Mouse (Mus musculus) testis, adult 2 months (tissue): ENCODE data around the gene Usp32. TPM values are rescaled to one million over a fixed set of nuclear protein-coding genes. Genes with fewer than 3 reads are reported as not detected.

Source experiments
- H3K27ac ChIP-seq: fragments of 200-500 bp; 2 replicates; pipeline ENCODE4 v1.5.1; 2012; ENCODE audit warnings: low read depth, low read length; ENCODE audit not compliant: control insufficient read depth, insufficient read depth
- H3K27me3 ChIP-seq: fragments of 200-500 bp; 2 replicates; pipeline ENCODE4 v1.6.1; 2012; ENCODE audit warnings: mild to moderate bottlenecking, low read length, moderate library complexity; ENCODE audit not compliant: control insufficient read depth, insufficient read depth
- H3K36me3 ChIP-seq: fragments of 200-500 bp; 2 replicates; pipeline ENCODE4 v1.6.1; 2012; ENCODE audit warnings: mild to moderate bottlenecking, low read length; ENCODE audit not compliant: control insufficient read depth, insufficient read depth
- H3K4me1 ChIP-seq: fragments of 200-500 bp; 2 replicates; pipeline ENCODE4 v1.6.1; 2012; ENCODE audit warnings: low read length; ENCODE audit not compliant: control insufficient read depth, insufficient read depth
- H3K4me3 ChIP-seq: fragments of 200-500 bp; 2 replicates; pipeline ENCODE4 v1.5.1; 2012; ENCODE audit warnings: low read depth, mild to moderate bottlenecking, low read length, moderate library complexity, mixed read lengths; ENCODE audit not compliant: control insufficient read depth
- CTCF ChIP-seq: fragments of 200-500 bp; IDR thresholded peaks from 2 replicates; pipeline ENCODE4 v1.5.1; 2012; ENCODE audit warnings: low read depth, mild to moderate bottlenecking, inconsistent platforms, low read length, moderate library complexity; ENCODE audit not compliant: control insufficient read depth, insufficient read depth, insufficient replicate concordance
- POLR2A ChIP-seq: fragments of 200-500 bp; IDR thresholded peaks from 2 replicates; pipeline ENCODE4 v1.6.1; 2012; ENCODE audit warnings: low read depth, mild to moderate bottlenecking, inconsistent platforms, low read length, moderate library complexity; ENCODE audit not compliant: control insufficient read depth
- polyA plus RNA-seq: library from polyadenylated mRNA; depleted of rRNA; stranded (reverse); fragments of >200 nt; gene quantifications from 2 replicates; pipeline ENCODE4 v1.2.3, GENCODE M21; 2012

Gene Usp32
- polyA plus RNA-seq, 1 experiment, result 33.8 TPM

DNA sequence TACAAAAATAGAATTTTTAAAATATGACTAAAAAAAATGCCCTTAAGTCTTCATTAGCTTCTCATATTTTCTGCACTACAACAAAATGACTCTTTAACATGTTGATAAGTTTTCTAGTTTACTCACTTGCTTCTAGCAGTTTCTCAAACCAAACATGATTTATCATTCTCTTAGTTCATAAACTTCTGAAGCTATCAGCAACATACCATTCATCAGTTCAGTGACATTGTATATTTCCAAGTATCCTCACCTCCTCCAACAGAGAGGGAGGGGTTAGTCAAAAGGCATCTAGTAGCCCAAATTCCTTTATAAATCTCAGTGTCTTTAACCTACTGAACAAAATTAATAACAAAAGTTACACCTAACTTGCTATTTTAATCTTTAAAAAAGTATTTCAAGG, 22.8 kb downstream of the Usp32 start:
- H3K27ac ChIP-seq, result no peak overlapping the region
- H3K4me3 ChIP-seq, result no peak overlapping the region
- no peaks in the 10 kb centered on the region for H3K4me1 ChIP-seq
- no peaks in the 10 kb centered on the region for H3K27me3 ChIP-seq
- H3K36me3 ChIP-seq, result no peaks in the 10 kb centered on the region
- TF ChIP-seq CTCF (no peak), POLR2A (no peak)

DNA sequence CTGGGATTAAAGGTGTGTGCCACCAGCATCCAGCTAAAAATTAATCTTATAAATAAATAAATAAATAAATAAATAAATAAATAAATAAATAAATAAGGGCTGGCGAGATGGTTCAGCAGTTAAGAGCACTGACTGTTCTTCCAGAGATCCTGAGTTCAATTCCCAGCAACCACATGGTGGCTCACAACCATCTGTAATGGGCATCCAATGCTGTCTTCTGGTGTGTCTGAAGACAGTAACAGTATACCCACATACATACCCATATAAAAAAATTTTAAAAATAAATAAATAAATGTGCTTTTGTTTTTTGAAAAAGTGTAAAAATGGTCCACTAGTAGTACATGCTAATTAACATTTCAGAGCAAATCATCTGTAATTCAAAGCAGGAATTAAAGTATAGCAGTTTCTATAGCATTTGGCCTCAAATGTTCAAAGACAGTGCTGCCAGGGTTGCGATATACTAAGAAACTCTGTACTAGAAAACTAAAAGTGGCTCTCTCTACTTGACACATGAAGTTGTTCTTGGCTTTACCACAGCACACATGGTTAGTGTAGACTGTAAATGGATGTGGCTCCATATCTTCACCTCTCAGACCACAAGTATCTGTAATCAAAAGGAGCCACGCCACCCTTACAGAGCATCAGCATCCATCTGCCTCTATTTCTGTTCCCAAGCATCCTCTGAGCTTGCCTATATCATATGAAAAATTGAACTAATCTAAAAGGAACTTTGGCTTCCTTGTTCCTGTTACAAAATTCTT, 23.7 kb downstream of the Usp32 start:
- H3K27ac ChIP-seq, result no peak overlapping the region
- H3K36me3 ChIP-seq, result no peaks in the 10 kb centered on the region
- TF ChIP-seq POLR2A (no peak), CTCF (no peak)
- no peak overlapping the region for H3K4me3 ChIP-seq
- no peaks in the 10 kb centered on the region for H3K4me1 ChIP-seq
- no peaks in the 10 kb centered on the region for H3K27me3 ChIP-seq

DNA sequence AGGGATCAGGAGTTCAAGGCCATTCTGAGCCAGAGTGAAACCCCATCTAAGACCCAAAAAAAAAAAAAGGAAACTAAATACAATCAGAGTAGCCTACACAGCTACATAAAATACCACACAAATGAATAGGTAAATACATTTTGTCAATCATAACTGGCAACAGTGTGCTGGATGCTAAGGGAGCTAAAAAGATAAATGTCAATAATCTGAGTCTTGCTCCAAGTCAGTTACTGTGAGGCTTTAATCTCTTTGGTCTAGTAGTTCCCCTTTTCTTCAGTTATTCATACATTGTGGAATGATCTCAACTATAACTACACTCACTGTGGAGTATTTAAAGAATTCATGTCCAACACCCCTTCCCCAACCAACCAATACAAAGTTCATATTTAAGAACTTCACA, 30.0 kb downstream of the Usp32 start:
- TF ChIP-seq POLR2A (no peak), CTCF (no peak)
- H3K27ac ChIP-seq, result no peak overlapping the region
- H3K4me3 ChIP-seq, result no peak overlapping the region
- H3K27me3 ChIP-seq, result no peaks in the 10 kb centered on the region
- H3K4me1 ChIP-seq, result no peaks in the 10 kb centered on the region
- no peaks in the 10 kb centered on the region for H3K36me3 ChIP-seq

DNA sequence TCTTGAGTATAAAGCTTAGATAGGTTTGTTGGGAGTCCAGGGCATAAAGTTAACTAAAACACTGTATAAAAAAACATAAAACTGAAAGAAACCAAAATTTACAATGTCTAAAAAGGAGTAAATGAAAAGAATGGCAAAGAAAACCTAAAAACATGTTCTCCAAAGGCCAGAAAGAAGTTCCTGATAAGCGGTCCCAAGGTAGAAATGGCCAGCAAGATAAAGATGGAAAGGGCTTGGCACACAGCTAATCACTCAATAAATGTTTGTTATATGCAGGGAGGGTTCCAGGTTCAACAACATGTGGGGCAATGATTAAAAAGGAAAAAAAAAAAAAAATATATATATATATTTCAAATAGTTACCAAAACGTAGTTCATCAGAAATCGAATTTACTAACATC, 32.7 kb downstream of the Usp32 start:
- TF ChIP-seq POLR2A, result no peak
- TF ChIP-seq CTCF, result no peak
- no peak overlapping the region for H3K4me3 ChIP-seq
- H3K36me3 ChIP-seq, result no peaks in the 10 kb centered on the region
- H3K4me1 ChIP-seq, result no peaks in the 10 kb centered on the region
- no peak overlapping the region for H3K27ac ChIP-seq
- no peaks in the 10 kb centered on the region for H3K27me3 ChIP-seq

DNA sequence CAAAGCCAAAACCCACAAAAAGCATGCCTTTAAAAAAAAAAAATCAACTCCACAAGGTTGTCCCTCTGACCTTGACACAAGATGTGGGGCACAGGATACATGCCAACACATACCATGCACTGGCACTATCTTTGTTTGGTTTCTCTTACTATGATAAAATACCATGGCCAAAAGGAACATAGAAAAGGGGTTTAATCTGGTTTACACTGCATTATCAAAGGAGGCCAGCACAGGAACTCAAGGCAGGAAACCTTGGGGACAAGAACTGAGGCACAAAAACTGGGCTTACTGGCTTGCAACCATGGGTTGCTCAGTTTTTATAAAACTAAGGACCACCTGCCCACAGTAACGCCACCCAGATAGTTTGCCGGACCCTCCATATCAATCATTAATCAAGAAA, 34.1 kb downstream of the Usp32 start:
- Histone ChIP-seq H3K4me3 (no peak overlapping the region), H3K27me3 (no peaks in the 10 kb centered on the region), H3K27ac (no peak overlapping the region), H3K36me3 (no peaks in the 10 kb centered on the region), H3K4me1 (no peaks in the 10 kb centered on the region)
- no peak for TF ChIP-seq POLR2A
- no peak for TF ChIP-seq CTCF

DNA sequence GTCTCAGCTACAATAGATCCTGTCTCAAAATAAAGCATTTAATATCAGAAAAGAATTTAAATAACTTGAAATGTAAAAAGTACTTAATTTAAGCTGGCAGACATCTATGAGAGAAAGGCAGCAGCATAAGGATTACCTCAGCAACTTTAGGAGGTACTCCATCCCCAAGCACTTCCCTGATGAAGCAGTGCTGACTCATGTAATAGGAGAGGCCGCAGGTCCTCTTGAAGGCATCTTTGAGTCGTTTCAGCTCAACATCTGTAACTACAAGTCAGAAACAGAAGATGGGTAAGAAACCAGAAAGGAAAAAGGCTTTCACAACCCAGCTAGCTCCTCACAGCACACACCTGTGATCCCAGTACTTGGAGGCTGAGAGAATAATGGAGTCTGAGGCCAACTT, 36.2 kb downstream of the Usp32 start:
- Histone ChIP-seq H3K4me1 (no peaks in the 10 kb centered on the region), H3K27me3 (no peaks in the 10 kb centered on the region), H3K36me3 (no peaks in the 10 kb centered on the region), H3K4me3 (no peak overlapping the region), H3K27ac (no peak overlapping the region)
- no peak for TF ChIP-seq CTCF
- no peak for TF ChIP-seq POLR2A

DNA sequence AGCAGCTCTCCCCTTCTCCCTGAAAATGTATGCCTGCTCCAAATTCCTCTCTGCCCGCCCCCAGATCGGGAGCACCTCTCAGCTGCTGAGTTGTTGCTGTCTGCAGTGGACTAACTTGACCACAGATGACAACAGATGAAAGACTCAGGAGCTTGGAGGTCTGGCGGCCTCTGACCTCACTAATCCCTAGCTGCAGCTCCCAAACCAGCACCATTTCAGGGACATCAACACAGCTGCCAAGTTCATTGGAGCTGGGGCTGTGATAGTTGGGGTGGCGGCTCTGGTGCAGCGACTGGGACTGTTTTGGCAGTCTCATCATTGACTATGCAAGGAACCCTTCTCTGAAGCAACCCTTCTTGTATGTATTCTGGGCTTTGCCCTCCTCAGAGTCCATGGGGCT, 44.8 kb downstream of the Usp32 start:
- H3K36me3 ChIP-seq, result no peaks in the 10 kb centered on the region; the same call in 1 of the 2 replicates
- H3K4me1 ChIP-seq, result no peaks in the 10 kb centered on the region
- TF ChIP-seq POLR2A, result no peak
- no peak for TF ChIP-seq CTCF
- H3K27me3 ChIP-seq, result no peaks in the 10 kb centered on the region
- H3K4me3 ChIP-seq, result no peak overlapping the region
- H3K27ac ChIP-seq, result no peak overlapping the region
